Mouse (Mus musculus) bone marrow, adult 2 months (tissue): ENCODE results near the gene Fntb. TPM values are rescaled to one million over a fixed set of nuclear protein-coding genes. Genes with fewer than 3 reads are reported as not detected.
A peak's percentile ranks its signal among the peaks of the same experiment; 100 is the strongest.

Experiments used
- H3K27ac ChIP-seq: fragments of 200-500 bp; 2 replicates; pipeline ENCODE4 v1.5.1; 2012; ENCODE audit warnings: low read depth, mild to moderate bottlenecking, control low read depth, inconsistent platforms, low read length; ENCODE audit not compliant: control insufficient read depth, poor library complexity, insufficient read depth
- H3K4me1 ChIP-seq: fragments of 200-500 bp; 2 replicates; pipeline ENCODE4 v1.6.1; 2011; ENCODE audit warnings: low read length; ENCODE audit not compliant: control insufficient read depth, insufficient read depth
- H3K4me3 ChIP-seq: fragments of 200-500 bp; replicated peaks from 2 replicates; pipeline ENCODE3; 2011; ENCODE audit warnings: mild to moderate bottlenecking, low read depth, low read length, control low read depth; ENCODE audit not compliant: control insufficient read depth
- CTCF ChIP-seq: fragments of 200-500 bp; IDR thresholded peaks from 2 replicates; pipeline ENCODE4 v1.5.1; 2011; ENCODE audit warnings: low read length, control low read depth; ENCODE audit not compliant: control insufficient read depth, insufficient read depth
- POLR2A ChIP-seq: fragments of 200-500 bp; IDR thresholded peaks from 2 replicates; pipeline ENCODE4 v1.6.1; 2011; ENCODE audit warnings: low read depth, mild to moderate bottlenecking, control low read depth, low read length, borderline replicate concordance; ENCODE audit not compliant: control insufficient read depth
- WGBS: fragments of 180-500 bp; shearing (Covaris S2); methylation state at CpG from one replicate; pipeline ENCODE4 v1.1.7; 2018; 5-methylcytosine and 5-hydroxymethylcytosine counted together
- polyA plus RNA-seq: library from polyadenylated mRNA; stranded (reverse); fragments of >200 nt; gene quantifications from 2 replicates; pipeline ENCODE4 v1.2.4, GENCODE M21; 2011; ENCODE audit warnings: low replicate concordance; ENCODE audit not compliant: missing spikeins, insufficient read depth, insufficient read length

The Fntb gene
- polyA plus RNA-seq, 1 experiment = 15.7 TPM

DNA sequence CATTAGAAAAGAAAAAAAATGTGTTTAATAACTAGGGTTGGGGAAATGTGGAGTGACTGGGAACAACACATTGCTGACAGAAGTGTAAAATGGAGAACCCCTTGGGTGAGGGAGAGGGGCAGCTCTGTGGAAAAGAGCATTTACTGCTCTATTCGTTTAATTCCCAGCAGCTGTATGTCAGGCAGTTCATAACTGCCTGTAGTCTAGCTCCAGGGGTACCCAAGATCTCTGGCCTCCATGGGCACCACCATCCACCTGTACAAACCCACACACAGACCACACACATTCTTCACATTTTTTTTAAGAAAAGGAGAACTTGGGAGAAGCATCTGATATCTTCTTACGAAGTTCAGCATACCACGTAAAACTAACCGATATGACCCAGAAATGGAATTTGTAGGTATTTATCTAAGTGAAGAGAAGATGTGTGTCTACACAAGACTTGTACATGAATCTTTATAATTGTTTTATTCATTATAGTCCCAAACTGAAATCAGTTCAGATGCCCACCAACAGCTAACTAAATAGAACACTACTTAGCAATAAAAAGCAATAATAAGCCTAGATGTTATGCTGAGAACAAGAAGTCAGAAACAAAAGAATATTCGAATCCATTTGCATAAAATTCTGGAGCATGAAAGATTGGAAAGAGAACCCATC, 5.6 kb downstream of the Fntb start:
- H3K4me3 ChIP-seq = no peak overlapping the region

DNA sequence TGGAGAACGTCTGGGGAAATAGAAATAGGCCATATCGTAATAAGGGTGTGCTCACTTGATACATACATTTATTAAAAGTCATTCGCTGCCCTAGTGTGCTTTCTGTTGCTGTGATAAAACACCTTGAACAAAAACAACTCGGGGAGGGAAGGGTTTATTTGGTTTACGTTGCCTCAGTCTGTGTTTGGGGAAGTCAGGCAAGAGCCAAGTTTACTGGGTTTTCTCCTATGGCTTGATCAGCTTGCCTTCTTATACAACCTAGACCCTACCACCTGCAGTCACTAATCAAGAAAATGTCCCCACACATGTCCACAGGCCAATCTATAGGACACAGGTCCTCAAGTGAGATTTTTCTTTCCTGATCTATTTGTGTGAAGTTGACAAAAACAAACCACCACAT, 6.2 kb downstream of the Fntb start:
- H3K27ac ChIP-seq = no peak overlapping the region
- WGBS = 77% methylated on average over 5 of the region's 5 CpGs
- TF ChIP-seq POLR2A = no peak
- TF ChIP-seq CTCF = no peak

More for the DNA sequence above, 5.6 kb downstream of the Fntb start:
- 70% methylated on average over 5 of the region's 5 CpGs for WGBS
- no peak overlapping the region for H3K27ac ChIP-seq
- no peaks in the 10 kb centered on the region; the same call in 1 of the 2 replicates for H3K4me1 ChIP-seq
- TF ChIP-seq POLR2A (no peak), CTCF (no peak)

DNA sequence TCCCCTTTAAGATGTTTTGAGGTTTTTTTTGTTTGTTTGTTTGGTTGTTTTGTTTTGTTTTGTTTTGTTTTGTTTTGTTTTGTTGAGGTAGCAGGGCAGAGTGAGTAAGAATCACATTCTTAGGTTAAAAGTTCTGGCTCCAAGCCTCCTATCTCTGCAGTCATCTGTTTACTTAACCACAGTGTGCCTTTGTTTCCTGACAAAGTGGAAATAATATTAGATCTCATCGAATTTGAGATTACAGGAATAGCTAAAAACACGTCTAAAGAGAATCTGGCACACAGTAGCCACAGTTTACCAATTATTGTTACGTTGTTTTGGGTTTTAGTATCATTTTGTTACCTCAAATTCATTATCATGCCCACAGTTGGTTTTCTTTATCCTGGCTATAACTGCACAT, 9.3 kb downstream of the Fntb start:
- no peak overlapping the region for H3K4me3 ChIP-seq
- no peak for TF ChIP-seq CTCF
- TF ChIP-seq POLR2A = no peak
- H3K4me1 ChIP-seq = no peaks in the 10 kb centered on the region
- 40% methylated on average over 3 of the region's 3 CpGs for WGBS
- no peak overlapping the region for H3K27ac ChIP-seq

More for the DNA sequence above, 6.2 kb downstream of the Fntb start:
- Histone ChIP-seq H3K4me1 (no peaks in the 10 kb centered on the region), H3K4me3 (no peak overlapping the region)

DNA sequence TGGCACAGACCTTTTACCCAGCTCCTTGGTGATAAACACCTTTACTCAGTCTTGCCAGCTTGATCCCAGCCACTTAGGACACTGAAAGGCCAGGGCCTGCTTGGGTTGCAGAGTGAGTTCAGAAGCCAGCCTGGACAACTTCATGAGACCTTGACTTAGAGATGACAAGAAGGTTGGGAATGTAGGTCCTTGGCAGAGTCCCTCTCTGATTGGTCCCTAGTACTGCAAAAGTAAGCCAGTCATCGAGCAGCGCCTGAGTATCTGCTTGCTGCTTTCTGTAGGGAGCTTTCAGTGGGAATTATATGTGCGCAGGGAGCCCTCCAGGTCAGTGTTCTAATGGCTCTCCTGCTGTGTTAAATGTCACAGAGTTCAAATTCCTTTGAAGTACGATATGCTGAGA, 9.7 kb downstream of the Fntb start:
- 86% methylated on average over 4 of the region's 4 CpGs for WGBS
- H3K4me3 ChIP-seq = no peak overlapping the region
- no peaks in the 10 kb centered on the region for H3K4me1 ChIP-seq
- TF ChIP-seq POLR2A (no peak), CTCF (no peak)
- H3K27ac ChIP-seq = no peak overlapping the region

DNA sequence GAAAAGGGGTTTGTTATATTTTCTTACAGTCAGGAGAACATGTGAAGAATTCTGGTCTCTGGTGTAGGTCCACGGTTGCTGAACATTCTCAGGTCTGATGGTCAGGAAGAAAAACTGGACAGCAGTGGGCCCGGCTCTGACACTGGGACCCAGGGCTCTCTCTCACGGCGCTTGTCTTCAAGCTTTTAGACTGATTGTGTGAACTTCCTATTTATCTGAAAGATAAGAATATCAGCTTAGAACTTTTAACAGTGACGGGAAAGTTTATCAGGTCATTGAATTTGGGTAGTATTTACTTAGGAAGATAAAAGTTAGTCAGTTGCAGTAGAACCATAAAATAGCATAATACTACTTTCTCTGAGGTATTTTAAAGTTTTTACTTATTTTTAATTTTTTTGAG, 11.5 kb downstream of the Fntb start:
- no peak for TF ChIP-seq POLR2A
- no peak for TF ChIP-seq CTCF
- Histone ChIP-seq H3K4me1 (no peaks in the 10 kb centered on the region), H3K27ac (no peak overlapping the region), H3K4me3 (no peak overlapping the region)
- 67% methylated on average over 5 of the region's 5 CpGs for WGBS

DNA sequence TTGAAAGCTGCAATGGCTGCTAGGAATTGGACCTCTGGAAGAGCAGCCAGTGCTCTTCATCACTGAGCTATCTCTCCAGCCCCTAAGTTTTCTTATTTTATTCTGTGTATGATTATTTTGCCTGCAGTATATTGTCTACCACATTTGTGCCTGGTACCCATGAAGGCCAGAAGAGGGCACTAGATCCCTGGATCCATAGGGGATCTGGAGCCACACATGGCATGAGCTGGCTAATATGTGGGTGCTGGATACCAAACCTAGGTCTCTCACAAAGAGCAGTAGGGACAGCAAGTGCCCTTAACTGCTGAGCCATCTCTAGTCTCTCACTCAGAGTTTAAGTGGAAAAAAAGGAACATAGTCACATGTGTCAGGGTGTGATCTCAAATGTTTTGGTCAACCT, 12.5 kb downstream of the Fntb start:
- Histone ChIP-seq H3K27ac (no peak overlapping the region), H3K4me1 (no peaks in the 10 kb centered on the region), H3K4me3 (no peak overlapping the region)
- peak; percentile 27; the same call in 1 of the 2 replicates for TF ChIP-seq CTCF
- TF ChIP-seq POLR2A = no peak

DNA sequence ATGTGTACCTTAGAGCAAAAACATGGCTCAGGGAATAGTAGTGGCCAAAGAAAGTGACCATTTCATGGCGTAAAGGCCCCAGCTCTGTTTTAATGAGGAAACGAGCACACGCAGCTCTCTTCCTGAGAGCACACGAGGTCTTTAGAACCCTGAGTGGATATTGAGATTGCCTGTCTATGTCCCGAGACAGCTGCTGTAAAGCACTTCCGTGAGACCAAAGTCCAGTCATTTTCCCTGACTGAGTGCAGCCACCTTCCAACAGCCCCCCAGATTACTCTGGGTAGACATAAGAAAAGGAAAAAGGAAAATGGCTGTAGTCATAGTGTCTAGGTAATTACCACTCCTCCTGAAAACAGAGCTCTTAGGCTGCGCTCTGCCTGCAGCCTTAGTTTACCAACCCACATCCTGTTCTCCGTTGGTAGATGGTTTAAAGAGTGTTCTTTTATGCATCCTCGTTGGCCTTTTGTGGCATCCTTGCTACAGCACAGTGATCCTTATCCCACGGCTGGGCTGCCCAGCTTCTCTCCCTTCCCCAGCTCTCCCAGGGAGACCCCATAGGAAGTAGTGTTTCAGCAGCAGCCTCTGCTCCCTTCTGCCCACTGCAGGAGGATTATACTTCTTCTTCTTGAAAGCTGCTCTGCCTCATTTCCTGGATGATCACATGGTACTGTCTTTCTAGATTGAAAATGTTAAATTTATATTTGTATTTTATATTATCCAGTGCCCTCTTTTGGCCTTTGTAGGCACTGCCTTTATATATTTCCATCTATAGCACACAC, 13.1 kb downstream of the Fntb start:
- 76% methylated on average over 10 of the region's 10 CpGs for WGBS
- TF ChIP-seq POLR2A = no peak
- TF ChIP-seq CTCF = no peak
- Histone ChIP-seq H3K4me1 (no peaks in the 10 kb centered on the region), H3K4me3 (no peak overlapping the region), H3K27ac (no peak overlapping the region)

DNA sequence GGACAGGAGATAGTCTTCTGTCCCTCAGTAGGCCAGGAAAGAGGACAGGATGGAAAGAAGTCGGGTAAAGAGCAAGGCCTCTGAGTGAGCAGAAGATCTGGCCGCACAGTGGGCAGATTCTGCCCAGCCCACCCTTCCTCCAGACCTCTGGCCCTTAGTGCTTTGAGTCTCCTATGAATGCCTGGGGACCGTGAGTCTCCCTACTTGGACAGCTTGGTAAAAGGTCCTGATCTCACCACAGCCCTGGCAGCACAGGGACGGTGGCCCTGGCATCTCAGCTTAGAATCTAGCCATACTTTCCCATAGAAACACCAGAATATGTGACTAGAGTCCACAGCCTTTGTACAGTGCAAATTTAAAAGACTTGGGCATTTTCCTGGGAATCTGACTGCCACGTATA, 14.6 kb downstream of the Fntb start:
- H3K27ac ChIP-seq = no peak overlapping the region
- no peak for TF ChIP-seq CTCF
- no peak for TF ChIP-seq POLR2A
- no peaks in the 10 kb centered on the region for H3K4me1 ChIP-seq
- whole genome bisulfite sequencing = 85% methylated on average over 5 of the region's 5 CpGs
- no peak overlapping the region for H3K4me3 ChIP-seq
